Mouse (Mus musculus) gastrocnemius, postnatal 14 days (tissue): ENCODE results near the gene F13a1. TPM values are rescaled to one million over a fixed set of nuclear protein-coding genes. Genes with fewer than 3 reads are reported as not detected.

Experiments used
- DNase-seq: peaks from one replicate; pipeline ENCODE4 v3.0.0; 2021; ENCODE audit warnings: mixed read lengths
- intact Hi-C: fragments of 180-260 bp; cut with DNase I; formaldehyde crosslinking; loops from one replicate; pipeline ENCODE4 v1.15.1; 2025; ENCODE audit warnings: low total_unique reads
- long read RNA-seq, 2 experiments: library from polyadenylated mRNA; stranded (forward); transcript quantifications; one replicate each; pipeline ENCODE4 v2.0.0; 2021
- total RNA-seq, 2 experiments: library from RNA; stranded (reverse); gene quantifications; 2 replicates each; pipeline ENCODE4 v1.2.3; 2021

Gene F13a1
- 10 to 100 TPM; 16.0 to 17.2 TPM for total RNA-seq
- long read RNA-seq, experiment 1, partial matches to known transcripts: 0 of 4 reads
- long read RNA-seq, experiment 1, other reads (novel, unspliced or antisense): 1 of 4 reads
- long read RNA-seq, experiment 2, transcript F13a1-201 (15 exons, 3,952 nt): major isoform, 9 of 10 reads
- long read RNA-seq, experiment 2, partial matches to known transcripts: 0 of 10 reads
- long read RNA-seq, experiment 2, other reads (novel, unspliced or antisense): 0 of 10 reads

DNA sequence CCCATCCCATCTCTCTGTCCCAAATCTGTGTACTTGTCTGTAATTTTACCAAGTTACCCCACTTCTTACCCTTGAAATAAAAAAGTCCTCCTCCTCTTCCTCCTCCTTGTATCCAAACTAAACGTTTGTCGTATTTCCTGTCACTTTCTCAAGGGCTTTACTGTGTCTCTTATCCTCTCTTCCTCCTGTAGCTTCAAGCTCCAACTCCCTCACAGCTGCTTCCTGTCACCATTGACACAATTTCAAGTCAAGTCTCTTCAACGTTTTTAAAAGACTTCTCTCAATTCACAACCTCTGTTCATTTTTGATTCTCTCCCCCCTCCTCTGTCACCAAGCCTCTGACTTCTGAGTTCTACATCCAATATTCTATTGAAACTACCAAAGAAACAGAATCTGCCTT is at the start of gene F13a1:
F13a1 (minus strand) TSS at position 119 of the 400 bp plus-strand sequence.
- intact Hi-C loops: no loop called here
- DNase-seq: no peak

DNA sequence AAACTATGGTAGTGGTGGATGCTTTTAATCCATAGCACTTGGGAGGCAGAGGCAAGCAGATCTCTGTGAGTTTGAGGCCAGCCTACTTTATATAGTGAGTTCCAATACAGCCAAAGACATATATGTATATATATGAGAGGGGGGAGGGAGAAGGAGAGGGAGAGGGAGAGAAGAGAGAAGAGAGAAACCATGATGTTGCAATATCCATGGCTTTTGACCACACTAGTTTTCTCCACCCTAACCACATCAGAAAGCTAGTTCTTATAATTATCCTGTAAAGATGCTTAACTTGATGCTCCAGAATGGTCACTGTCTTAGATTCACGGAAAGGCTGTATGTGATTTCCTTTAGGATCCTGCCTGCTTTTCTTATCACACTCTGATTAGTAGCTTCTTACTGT is 41.6 kb upstream of the F13a1 start:
- intact Hi-C loops: no loop called here
- no peak for DNase-seq

DNA sequence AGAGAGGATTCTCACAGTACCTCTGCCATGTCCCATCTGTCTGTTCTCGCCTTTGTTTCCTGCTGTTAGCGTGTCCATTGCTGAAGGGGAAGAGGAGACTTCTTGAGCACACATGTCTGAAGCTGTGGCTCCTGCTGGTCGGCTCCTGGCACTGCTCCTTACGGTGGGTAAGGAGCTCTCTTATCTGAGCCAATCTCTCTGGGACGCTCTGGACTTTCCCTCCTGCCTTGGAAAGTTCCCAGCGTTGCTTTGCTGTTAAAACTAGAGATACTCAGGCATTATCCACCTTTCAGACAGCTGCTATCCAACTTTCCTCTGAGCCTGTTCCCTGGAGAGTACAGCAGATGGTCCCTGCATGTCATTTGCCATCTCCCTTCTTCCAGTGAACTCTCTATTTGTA is 39.1 kb upstream of the F13a1 start:
- intact Hi-C loops: no loop called here
- no peak for DNase-seq

DNA sequence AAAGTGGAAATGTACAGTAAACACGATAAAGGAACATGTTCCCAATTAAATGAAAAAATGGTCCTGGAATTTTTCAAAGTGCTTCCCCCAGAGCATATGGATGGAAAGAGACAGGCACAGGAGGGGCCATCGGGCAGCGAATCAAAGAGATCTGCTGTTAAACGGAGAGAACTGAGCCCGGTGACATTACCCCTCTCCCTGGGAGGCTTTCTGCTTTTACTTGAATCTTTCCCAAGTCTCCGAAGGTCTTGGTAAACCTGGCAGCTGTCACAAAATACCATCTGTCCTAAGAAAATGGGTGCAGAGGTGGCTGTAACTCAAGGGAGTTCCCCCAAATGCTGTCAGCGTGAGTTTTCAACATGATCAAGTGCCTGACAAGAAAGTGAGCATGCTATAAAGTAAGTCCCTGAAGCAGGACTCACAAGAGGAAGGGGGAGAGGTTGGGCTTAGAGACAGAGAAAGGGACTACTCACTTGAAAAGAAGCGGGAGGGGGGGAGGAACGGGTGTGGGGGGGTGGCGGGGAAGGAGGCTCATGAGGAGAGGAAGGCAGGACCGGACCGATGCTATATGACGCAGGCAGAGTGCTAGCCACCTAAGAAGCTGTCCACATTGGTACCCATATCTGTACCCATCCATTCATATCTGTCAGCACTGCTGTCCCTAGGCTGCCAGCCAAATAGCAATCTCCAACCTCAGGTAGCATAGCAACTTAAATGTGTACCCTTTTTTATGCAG is 31.6 kb upstream of the F13a1 start:
- DNase-seq: no peak
- intact Hi-C loops: no loop called here

GRCm38 (mm10) chr13:37071390-37071789 is 21.3 kb upstream of the F13a1 start:
- intact Hi-C loops: no loop called here
- DNase-seq: no peak

DNA sequence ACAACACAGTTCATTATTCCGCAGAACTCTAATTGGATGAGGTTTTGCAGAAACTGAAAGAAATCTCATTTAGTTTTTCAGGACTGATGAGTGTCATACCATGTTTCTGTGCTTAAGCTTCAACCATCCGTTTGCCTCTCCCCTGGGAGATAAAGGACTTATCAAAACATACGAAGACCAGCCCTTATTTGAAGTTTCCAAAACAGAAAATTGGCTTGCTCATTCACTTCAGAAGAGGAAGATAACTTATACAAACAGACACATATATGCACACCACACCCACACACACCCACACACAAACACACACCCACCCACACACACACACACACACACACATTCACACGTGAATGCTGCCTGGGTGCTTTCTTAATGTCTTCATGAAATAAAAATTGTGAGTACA is 20.8 kb upstream of the F13a1 start:
- intact Hi-C loops: no loop called here

DNA sequence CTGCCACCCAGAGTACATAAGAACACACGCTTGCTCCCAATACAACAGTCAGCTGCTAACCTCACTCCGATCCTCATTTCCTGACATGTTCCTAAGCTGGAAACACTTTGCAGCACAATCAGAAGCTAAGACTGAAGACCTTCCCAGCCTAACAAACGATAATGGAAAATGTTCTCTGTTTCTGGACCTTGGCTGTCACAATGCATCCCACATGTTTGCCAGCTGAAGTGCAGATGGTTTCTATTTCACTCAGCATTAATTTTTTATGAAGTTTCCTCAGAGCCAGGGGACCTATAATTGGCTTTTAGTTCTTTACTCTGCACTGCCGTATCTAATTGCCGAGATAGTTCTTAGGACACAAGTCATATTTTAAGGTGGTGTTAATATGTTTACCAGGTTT is 10.8 kb upstream of the F13a1 start:
- intact Hi-C loops: no loop called here
- no peak for DNase-seq

More for the DNA sequence above, 20.8 kb upstream of the F13a1 start:
- DNase-seq: no peak

DNA sequence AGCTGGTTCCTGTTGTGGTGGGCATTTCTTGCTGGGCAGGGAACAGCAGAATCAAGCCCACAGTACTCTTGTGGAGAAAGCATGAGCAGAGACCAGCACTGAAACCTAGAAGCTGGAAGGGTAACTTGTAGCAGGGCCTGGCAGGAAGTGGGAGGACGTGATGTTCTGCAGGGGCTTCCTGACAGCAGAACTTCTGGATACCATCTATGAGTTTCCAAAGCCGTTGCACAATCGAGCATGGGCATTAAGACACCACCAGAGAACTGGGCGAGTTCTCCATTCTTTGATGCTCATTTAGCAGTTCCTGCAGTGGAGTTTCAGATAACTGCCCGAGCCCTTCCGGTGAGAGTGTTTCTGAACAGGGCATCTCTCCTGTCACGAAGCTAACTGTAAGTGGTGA is 6.6 kb upstream of the F13a1 start:
- intact Hi-C loops: no loop called here
- DNase-seq: no peak

DNA sequence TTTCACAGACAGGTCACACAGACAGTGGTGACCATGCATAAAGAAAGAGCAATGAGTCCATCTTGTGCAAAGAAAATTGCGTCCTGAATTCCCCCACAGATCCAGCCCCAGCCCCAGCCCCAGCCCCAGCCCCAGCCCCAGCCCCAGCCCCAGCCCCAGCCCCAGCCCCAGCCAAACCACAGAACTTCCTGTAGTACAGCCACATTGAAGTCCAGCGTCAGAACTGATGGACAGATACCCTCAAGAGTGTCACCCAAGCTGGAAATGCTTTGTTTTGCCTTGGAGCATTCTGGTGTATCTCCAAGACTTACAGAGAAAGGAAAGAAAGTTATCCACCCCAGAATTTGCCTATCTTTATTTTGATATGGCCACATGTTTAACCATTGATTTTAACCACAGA is 413 bp downstream of the F13a1 start:
- intact Hi-C loops: no loop called here
- no peak for DNase-seq

- intact Hi-C loops: no loop called here
- DNase-seq: no peak
These were observed 1.0 kb downstream of the F13a1 start for GRCm38 (mm10) chr13:37049018-37049417.

GRCm38 (mm10) chr13:37045005-37045404 is 5.0 kb downstream of the F13a1 start:
- peak; percentile 8 for DNase-seq
- intact Hi-C loops: no loop called here

- DNase-seq: no peak
- intact Hi-C loops: no loop called here
These were observed 15.3 kb downstream of the F13a1 start for GRCm38 (mm10) chr13:37034745-37035144.

DNA sequence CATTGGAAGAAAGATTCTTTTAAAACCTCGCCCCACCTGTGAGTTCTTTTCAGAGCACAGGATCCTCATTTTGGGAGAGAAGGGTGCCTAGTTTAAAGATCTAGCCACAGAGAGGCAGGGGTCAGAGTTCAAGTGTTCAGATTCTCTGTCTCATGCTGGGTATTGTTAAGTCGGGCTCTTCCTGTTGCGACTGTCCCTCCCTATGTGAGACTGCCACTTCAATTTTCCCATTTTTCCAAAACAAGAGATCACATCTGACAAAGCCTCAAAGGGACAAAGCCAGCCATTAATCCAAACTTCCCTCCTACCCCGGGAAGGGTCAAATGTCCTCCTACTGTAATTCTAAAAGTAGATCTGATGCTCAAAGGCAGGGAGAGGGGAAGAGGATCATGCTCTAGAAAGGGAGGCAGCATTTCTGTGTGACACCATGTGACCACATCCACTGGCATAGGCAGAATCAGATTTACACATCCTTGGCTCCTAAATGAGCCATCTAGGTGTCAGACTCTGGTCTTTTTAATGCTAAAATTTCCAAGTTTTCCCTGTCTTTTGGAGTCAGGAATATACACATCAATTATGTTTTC is 24.0 kb downstream of the F13a1 start:
- DNase-seq: no peak
- intact Hi-C loops: no loop called here

DNA sequence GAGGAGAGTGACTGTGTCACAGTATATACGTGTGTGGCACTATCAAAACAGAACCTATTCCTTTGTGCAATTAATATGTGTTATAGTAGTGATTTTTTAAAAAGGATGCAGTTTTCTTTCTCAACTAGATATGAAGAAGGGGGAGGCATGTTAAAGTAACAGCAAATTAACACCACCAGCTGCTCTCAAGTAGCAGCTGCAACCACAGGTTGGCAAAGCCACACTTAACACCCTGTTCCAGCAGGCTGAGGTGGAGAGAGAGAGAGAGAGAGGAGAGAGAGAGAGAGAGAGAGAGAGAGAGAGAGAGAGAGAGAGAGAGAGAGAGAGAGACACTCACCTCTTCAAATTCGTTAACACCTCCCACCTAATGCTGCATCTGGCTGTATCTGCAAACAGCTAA is 28.5 kb downstream of the F13a1 start:
- peak; percentile 6 for DNase-seq
- intact Hi-C loops: no loop called here

- DNase-seq: no peak
- intact Hi-C loops: no loop called here
These were observed 39.3 kb downstream of the F13a1 start for GRCm38 (mm10) chr13:37010771-37011170.

DNA sequence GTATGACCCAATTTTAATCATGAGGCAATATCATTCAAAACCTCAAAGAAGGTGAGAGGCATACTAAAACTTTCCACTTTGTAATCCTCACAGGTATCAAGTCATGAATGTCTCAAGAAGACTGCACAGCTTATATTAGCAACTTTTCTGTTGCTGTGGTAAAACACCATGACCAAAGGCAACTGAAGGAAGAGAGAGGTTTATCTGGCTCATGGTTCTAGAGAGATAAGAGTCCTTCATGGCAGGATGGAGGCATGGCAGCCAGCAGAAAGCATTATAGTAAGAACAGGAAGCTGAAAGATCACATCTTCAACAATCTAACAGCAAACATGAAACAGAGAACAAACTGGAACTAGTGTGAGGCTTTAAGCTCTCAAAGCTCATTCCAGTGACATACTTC is 43.8 kb downstream of the F13a1 start:
- intact Hi-C loops: no loop called here
- no peak for DNase-seq

GRCm38 (mm10) chr13:36999210-36999705 is 50.8 kb downstream of the F13a1 start:
- no peak for DNase-seq
- intact Hi-C loops: no loop called here

- no peak for DNase-seq
- intact Hi-C loops: no loop called here
These were observed 56.5 kb downstream of the F13a1 start for GRCm38 (mm10) chr13:36993593-36993992.

- no peak for DNase-seq
- intact Hi-C loops: no loop called here
These were observed 61.7 kb downstream of the F13a1 start for GRCm38 (mm10) chr13:36988392-36988791.

- intact Hi-C loops: no loop called here
- no peak for DNase-seq
These were observed 77.0 kb downstream of the F13a1 start for GRCm38 (mm10) chr13:36973016-36973415.

DNA sequence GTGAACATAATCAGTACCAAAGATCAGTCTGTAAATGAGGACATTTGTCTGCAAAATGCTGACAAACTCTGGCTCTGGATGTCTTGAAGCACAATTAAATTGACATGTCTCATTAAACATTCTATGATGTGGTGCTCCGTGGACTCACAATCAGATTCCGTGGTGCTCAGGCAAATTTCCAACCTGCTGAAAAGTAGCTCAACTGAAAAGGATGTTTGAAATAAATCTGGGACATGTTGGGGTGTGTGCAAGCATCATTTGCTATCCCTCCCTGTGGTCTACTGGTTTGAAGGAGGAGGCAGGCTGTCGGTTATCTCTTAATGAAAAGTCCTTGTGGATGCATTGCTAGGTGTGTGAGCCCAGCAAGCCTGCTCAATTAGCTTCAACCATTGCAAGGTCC is 77.8 kb downstream of the F13a1 start:
- intact Hi-C loops: no loop called here
- no peak for DNase-seq
